Mouse (Mus musculus): Measurements from ENCODE around the gene Lhx6. TPM values are rescaled to one million over a fixed set of nuclear protein-coding genes. Genes with fewer than 3 reads are reported as not detected.
"Not testable (repeated sequence)": the region's sequence is repeated elsewhere in the genome, so short reads cannot be mapped to it uniquely, and the experiment has no call there.

The Lhx6 gene
- 10 to 100 TPM; 15.5 to 16.0 TPM for total RNA-seq (2021)
- long read RNA-seq, experiment 1, partial matches to known transcripts: 14 of 23 reads
- long read RNA-seq, experiment 1, other reads (novel, unspliced or antisense): 5 of 23 reads
- long read RNA-seq, experiment 2, transcript Lhx6-201 (10 exons, 3,345 nt): major isoform, 7 of 45 reads
- long read RNA-seq, experiment 2, partial matches to known transcripts: 23 of 45 reads
- long read RNA-seq, experiment 2, other reads (novel, unspliced or antisense): 9 of 45 reads

DNA sequence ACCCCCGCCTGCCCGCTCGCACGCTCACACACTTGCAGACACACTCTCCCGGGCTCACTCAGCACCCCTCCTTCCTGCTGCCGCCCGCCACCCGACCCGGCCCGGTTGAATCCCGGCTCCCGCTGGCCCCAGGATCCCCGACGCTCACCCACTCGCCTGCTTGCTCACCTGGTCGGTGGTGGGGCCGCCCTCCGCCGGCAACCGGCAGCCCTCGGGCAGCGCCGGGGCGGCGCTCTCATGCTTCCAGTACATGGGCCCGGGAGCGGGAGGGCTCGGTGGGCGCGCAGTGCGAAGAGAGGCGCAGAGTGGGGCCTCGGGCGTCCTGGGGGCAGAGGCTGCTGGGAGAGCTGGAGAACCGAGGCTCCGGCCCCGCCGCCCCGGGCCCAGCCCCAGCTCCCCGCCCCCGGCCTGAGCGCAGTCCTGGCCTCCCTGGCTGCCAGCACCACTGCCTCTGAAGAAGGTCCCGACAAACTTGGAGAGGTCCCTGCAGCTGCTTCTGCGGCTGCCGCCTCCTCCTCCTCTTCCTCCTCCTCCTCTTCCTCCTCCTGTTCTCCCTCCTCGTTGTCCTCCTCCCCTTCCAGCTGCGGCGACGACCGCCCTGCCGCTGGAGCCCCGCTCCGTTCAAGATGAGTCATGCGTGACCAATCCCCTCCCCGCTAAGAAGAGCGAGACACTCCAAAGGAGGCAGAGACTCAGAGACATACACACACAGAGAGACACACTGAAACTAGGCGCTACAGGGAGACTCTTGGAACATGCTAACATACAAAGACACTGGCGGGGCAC is at the start of gene Lhx6:
Lhx6 (minus strand) TSS at position 453 of the 786 bp plus-strand sequence.
- no peak for TF ChIP-seq CTCF (conservative IDR thresholded peaks at IDR 0.05)
- no peak within 1 kb of the TSS; the same call in 1 of the 2 replicates for H3K27ac ChIP-seq
- no peak for DNase-seq (ENCODE audit: low spot score in 2 of 2)
- peak within 1 kb of the TSS; percentile 42 for H3K4me3 ChIP-seq

DNA sequence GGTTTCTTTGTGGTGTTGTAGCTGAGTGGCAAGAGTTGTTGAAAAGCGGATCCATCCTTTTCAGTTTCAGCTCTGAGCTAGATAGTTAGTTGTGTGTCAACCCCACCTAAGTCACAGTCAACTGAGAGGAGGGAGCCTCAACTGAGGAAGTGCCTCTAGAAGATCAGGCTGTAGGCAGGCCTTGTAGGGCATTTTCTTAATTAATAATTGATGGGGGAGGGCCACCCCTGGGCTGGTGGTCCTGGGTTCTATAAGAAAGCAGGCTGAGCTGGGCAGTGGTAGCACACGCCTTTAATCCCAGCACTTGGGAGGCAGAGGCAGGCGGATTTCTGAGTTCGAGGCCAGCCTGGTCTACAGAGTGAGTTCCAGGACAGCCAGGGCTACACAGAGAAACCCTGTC is 47.2 kb upstream of the Lhx6 start:
- H3K4me3 ChIP-seq; H3K27ac ChIP-seq; DNase-seq (ENCODE audit: low spot score in 2 of 2): not testable (repeated sequence)

DNA sequence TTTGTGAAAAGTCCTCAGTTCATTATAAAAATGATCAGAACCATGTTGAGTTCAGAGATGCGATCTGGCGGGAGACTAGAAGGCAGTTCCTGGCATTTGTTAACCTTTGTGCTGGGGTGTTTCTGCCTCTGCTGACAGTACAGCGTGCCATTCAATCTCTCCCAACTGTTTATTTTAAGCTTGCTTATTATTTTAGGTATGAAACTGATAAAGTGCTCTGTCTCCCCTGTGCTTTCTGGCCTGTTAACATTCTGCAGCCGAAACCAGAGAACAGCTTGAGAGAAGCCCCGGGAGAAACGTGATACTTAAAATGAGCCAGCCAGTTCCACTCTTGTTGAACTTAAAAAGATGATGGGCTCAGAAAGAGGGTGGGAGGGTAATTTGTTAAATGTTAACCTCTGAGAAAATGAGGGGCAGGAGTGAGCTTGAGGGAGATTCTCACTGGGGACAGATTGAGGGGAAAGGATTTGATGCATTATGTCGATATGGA is 43.7 kb upstream of the Lhx6 start:
- H3K27ac ChIP-seq: no peak overlapping the region
- no peak for TF ChIP-seq CTCF (conservative IDR thresholded peaks at IDR 0.05)
- no peak for DNase-seq (ENCODE audit: low spot score in 2 of 2)
- H3K4me3 ChIP-seq: no peak overlapping the region

DNA sequence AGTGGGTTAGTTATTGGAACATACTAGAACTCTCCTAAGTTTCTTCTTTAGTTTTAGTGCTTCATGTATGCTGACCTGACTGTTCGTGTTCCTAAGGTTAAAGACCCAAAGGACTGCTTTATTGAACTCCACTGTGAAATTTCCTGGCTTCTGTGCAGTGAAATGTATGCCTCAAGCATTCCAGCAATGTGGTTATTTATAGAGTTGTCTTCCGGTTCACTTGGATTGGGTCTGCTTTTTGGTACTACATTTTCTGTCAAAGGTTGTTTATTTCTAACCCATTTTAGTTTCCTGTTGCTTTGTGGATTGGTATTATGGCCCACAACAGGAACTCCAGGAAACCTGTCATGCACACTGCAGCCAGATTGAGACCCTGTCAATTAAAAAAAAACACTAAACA is 33.9 kb upstream of the Lhx6 start:
- Histone ChIP-seq H3K27ac (no peak overlapping the region), H3K4me3 (no peak overlapping the region)
- DNase-seq (ENCODE audit: low spot score in 2 of 2): no peak
- no peak for TF ChIP-seq CTCF (conservative IDR thresholded peaks at IDR 0.05)

DNA sequence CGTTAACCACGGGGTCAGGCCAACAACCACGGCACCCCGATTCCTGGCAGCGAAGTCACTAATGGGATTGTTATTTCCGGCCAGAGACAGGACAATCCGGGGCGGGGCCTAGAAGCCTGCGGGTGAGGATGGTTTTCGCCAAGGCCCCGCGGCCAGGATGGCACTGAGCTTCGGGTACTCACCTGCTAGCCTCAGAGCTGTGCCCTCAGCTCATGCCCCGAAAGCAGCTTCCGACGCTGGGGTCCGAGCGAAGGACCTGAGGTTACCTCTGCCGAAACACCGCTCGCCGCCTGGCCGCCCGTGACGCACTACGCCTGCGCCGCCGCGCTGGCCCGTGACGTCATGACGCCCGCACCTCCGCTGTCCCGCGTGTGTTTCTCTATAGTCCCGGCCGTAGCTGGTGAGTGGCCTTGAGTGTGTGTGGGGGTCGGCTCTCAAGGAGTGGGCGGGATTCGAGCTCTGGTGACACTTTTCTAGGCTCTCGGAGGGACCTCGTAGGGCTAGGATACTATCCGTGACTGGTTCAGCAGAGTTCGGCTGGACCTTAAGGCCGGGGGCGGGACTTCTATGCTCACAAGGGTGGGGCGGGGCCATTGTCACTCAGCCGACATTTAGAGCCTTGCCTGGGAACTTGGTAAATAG is 31.2 kb upstream of the Lhx6 start, which contains the start of the genes Mrrf and Rbm18:
Mrrf (plus strand) TSS at position 90 of the 642 bp plus-strand sequence.
Rbm18 (minus strand) TSS at position 474 of the 642 bp plus-strand sequence.
- peak; percentile 87 to 93 for DNase-seq (ENCODE audit: low spot score in 2 of 2)
- H3K4me3 ChIP-seq: peak within 1 kb of the TSS; percentile 67

DNA sequence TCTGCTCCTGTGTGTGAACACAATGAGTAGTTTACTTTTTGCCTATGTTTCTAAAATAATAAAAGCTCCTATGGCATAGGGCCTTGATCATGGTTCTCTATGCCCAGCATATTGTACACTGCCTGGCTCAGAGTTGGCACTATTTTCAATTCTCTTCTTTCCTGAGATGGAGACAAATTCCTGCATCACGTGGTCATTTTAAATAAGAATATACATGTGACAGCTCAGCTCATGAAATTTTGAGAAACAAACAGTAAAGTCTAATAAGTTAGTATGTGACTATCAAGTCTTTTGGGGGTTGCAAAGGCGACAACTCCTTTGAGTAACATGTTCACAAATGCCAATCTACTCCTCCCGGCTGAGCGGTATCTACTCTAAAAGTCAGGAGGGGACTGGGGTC is 30.7 kb upstream of the Lhx6 start:
- Histone ChIP-seq H3K27ac (peak overlapping the region; percentile 95), H3K4me3 (peak overlapping the region; percentile 67)
- no peak for DNase-seq (ENCODE audit: low spot score in 2 of 2)
- TF ChIP-seq CTCF (conservative IDR thresholded peaks at IDR 0.05): no peak

More for the DNA sequence above, 31.2 kb upstream of the Lhx6 start, which contains the start of the genes Mrrf and Rbm18:
- no peak for TF ChIP-seq CTCF (conservative IDR thresholded peaks at IDR 0.05)
- H3K27ac ChIP-seq: peak within 1 kb of the TSS; percentile 95

DNA sequence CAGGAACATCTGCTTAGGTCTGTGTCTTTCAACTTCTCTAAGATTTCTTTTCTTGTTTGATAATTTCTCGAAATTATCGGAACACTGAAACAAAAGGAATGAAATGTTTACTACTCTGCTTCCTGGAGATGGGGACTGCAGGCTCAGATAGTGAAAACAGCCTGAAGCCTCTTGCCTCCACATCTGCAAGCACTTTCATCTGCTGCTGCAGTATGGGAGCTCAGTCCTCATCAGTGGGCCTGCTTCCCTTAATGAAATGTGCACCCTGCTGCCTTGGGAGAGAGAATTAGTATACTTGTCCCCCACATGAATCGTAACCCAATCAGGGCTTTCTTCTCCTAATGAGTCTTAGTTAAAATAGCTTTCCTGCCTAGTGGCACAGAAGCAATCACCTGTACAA is 23.8 kb upstream of the Lhx6 start:
- no peak for TF ChIP-seq CTCF (conservative IDR thresholded peaks at IDR 0.05)
- no peak for DNase-seq (ENCODE audit: low spot score in 2 of 2)
- Histone ChIP-seq H3K27ac (no peak overlapping the region), H3K4me3 (no peak overlapping the region)

DNA sequence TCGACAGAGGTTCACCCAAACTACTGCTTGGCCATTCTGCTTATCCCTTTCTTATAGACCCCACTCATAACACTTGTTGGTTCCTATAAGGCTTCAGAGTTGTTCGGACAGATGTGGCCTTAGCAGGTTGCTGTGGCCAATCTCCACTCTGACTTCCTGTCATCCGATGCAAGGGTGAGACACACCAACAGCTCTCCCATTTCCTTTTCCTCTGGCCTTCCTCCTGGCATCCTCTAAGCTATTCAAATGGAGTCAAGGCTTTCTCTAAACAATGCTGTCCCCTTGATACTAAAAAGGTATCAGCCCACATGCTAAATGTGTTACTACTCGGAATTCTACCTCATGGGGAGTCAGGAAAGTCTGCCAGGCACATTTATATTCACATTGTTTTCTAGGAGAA is 22.8 kb upstream of the Lhx6 start:
- H3K4me3 ChIP-seq: no peak overlapping the region
- no peak for TF ChIP-seq CTCF (conservative IDR thresholded peaks at IDR 0.05)

DNA sequence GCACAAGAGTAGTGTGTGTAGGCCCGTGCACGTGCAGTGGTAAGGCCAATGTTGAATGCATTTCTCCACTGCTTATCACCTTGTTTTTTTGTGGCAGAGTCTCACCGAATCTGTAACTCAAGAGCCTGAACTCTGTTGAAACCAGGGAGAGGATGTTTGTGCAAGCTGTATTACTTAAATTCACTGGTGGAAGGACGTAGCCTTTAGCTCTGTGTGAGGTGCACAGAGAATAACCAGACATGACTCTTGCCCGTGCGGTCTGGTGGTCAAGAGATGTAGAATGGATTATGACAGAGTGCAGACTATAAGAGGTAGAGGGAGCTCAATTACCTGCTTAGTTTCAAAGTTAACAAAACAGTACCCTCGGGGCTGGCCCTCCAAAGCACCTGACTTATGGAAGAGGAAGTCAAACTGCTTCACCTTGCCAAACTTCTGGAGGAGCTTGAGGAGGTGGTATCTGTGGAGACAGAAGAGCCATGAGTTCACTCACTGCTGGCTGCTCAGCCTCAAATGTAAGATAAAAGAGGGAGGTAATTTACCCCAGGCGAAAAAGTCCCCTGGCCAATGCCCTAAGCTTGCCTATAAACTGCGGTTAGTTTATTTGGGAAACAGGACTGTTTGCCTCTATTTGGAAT is 21.7 kb upstream of the Lhx6 start:
- no peak overlapping the region for H3K4me3 ChIP-seq
- TF ChIP-seq CTCF (conservative IDR thresholded peaks at IDR 0.05): no peak
- H3K27ac ChIP-seq: no peak overlapping the region
- DNase-seq (ENCODE audit: low spot score in 2 of 2): no peak

More for the DNA sequence above, 22.8 kb upstream of the Lhx6 start:
- no peak overlapping the region for H3K27ac ChIP-seq
- no peak for DNase-seq (ENCODE audit: low spot score in 2 of 2)

DNA sequence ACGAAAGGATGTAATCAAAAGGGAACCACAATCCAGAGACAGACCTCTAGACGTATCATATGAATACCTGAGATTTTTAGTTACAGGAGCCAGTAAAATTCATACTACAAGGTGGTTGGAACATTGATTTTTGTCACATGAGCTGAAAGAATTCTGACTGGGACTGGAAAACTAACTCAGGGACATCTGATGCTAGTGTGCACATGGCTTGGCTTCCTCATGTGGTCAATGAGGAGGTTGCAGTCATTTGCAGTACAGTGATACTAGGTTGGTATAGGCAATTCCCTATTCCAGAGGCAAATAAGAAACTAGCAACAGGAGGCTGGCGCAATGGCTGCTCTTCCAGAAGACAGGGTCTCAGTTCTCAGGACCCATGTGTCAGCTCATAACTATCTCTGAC is 7.4 kb upstream of the Lhx6 start:
- Histone ChIP-seq H3K4me3 (no peak overlapping the region), H3K27ac (no peak overlapping the region)
- no peak for TF ChIP-seq CTCF (conservative IDR thresholded peaks at IDR 0.05)
- no peak for DNase-seq (ENCODE audit: low spot score in 2 of 2)

DNA sequence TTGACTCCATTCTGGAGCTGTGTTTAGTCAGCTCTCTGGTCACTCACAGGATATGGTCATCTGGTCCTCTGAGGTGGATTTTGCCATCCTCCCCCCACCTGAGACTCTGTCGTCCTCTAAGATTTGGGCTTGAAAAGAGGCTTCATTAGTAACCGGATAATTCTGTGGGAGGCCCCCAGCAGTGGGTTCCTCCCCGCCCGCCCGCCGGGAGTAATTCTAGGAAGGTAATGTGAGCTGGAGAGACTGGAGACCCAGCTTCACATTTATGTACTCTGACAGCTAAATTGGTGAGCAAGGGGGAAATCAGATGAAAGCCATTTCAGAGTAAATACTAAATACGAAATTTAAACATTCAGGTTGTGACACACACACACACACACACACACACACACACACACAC is 3.4 kb upstream of the Lhx6 start:
- no peak overlapping the region for H3K4me3 ChIP-seq
- DNase-seq (ENCODE audit: low spot score in 2 of 2): no peak
- no peak overlapping the region for H3K27ac ChIP-seq
- TF ChIP-seq CTCF (conservative IDR thresholded peaks at IDR 0.05): no peak

DNA sequence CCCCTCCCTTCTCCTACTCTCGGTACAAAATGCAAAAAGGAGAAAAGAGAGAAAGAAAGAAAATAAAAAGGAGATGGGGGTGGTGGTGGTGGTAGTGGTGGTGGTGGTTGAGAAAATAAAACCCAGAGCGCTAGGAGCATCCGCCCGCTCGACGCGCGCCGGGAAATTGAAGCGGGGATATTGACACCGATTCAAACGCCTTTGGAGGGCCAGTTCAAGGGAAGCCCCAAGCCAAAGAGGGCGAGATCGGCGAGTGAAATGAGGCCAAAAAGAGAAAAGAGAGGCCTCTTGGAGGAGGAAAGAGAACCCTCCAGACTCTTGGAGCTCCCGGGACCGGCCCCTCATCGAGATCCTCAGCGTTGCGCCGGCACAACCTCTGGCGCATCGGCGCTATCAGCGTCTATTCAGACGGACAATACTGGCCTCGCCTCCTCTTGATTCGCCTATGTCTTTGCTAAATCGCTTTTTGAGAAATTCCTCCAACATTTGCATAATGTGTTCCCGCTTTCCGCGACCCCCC is 712 bp downstream of the Lhx6 start:
- TF ChIP-seq CTCF (conservative IDR thresholded peaks at IDR 0.05): no peak
- peak overlapping the region; percentile 42 for H3K4me3 ChIP-seq
- DNase-seq (ENCODE audit: low spot score in 2 of 2): no peak
- H3K27ac ChIP-seq: no peak overlapping the region; the same call in 1 of the 2 replicates

All from layer of hippocampus, adult 2 months (tissue).